Mouse (Mus musculus): ENCODE results near the gene Unc13c. TPM values are rescaled to one million over a fixed set of nuclear protein-coding genes. Genes with fewer than 3 reads are reported as not detected.

Gene Unc13c
- total and polyA plus RNA-seq, 2 experiments = not detected

GRCm38 (mm10) chr9:73565558-73565957 is 403.2 kb downstream of the Unc13c start:
- Histone ChIP-seq H3K9ac (ENCODE audit: low read depth, low read length) (no peak overlapping the region), H3K27ac (replicated peaks; ENCODE audit: insufficient read depth, low read depth, low read length) (no peak overlapping the region), H3K4me3 (ENCODE audit: insufficient read depth, low read depth, low read length) (no peak overlapping the region), H3K27me3 (ENCODE audit: control insufficient read depth, insufficient read depth, low read length) (no peaks in the 10 kb centered on the region), H3K36me3 (ENCODE audit: control insufficient read depth, insufficient read depth, low read length) (no peaks in the 10 kb centered on the region), H3K4me1 (ENCODE audit: control insufficient read depth, insufficient read depth, low read length) (no peaks in the 10 kb centered on the region), H3K79me2 (ENCODE audit: control insufficient read depth, insufficient read depth, low read length) (no peaks in the 10 kb centered on the region)
- WGBS = 59% methylated on average over 4 of the region's 4 CpGs
- DNase-seq (ENCODE audit: extremely low read depth, low read depth, low spot score) = no peak
- no peak for TF ChIP-seq POLR2A (IDR thresholded peaks at IDR 0.05; ENCODE audit: extremely low read depth, insufficient read depth, low read length)
- no peak for TF ChIP-seq CTCF (IDR thresholded peaks at IDR 0.05; ENCODE audit: low read depth, low read length)

- Histone ChIP-seq H3K27me3 (ENCODE audit: control insufficient read depth, insufficient read depth, low read length) (no peaks in the 10 kb centered on the region), H3K4me3 (ENCODE audit: insufficient read depth, low read depth, low read length) (no peak overlapping the region), H3K27ac (replicated peaks; ENCODE audit: insufficient read depth, low read depth, low read length) (no peak overlapping the region), H3K9ac (ENCODE audit: low read depth, low read length) (no peak overlapping the region), H3K4me1 (ENCODE audit: control insufficient read depth, insufficient read depth, low read length) (no peaks in the 10 kb centered on the region), H3K36me3 (ENCODE audit: control insufficient read depth, insufficient read depth, low read length) (no peaks in the 10 kb centered on the region), H3K79me2 (ENCODE audit: control insufficient read depth, insufficient read depth, low read length) (no peaks in the 10 kb centered on the region)
- 58% methylated on average over 5 of the region's 5 CpGs for WGBS
- TF ChIP-seq POLR2A (IDR thresholded peaks at IDR 0.05; ENCODE audit: extremely low read depth, insufficient read depth, low read length) (no peak), CTCF (IDR thresholded peaks at IDR 0.05; ENCODE audit: low read depth, low read length) (no peak)
- DNase-seq (ENCODE audit: extremely low read depth, low read depth, low spot score) = peak; percentile 18
These were observed 408.7 kb downstream of the Unc13c start for GRCm38 (mm10) chr9:73560037-73560436.

GRCm38 (mm10) chr9:73557805-73558204 is 411.0 kb downstream of the Unc13c start:
- WGBS = 58% methylated on average over 2 of the region's 2 CpGs
- peak; percentile 37 for DNase-seq (ENCODE audit: extremely low read depth, low read depth, low spot score)
- Histone ChIP-seq H3K79me2 (ENCODE audit: control insufficient read depth, insufficient read depth, low read length) (no peaks in the 10 kb centered on the region), H3K9ac (ENCODE audit: low read depth, low read length) (no peak overlapping the region), H3K27ac (replicated peaks; ENCODE audit: insufficient read depth, low read depth, low read length) (no peak overlapping the region), H3K36me3 (ENCODE audit: control insufficient read depth, insufficient read depth, low read length) (no peaks in the 10 kb centered on the region), H3K4me1 (ENCODE audit: control insufficient read depth, insufficient read depth, low read length) (no peaks in the 10 kb centered on the region), H3K4me3 (ENCODE audit: insufficient read depth, low read depth, low read length) (no peak overlapping the region), H3K27me3 (ENCODE audit: control insufficient read depth, insufficient read depth, low read length) (no peaks in the 10 kb centered on the region)
- TF ChIP-seq POLR2A (IDR thresholded peaks at IDR 0.05; ENCODE audit: extremely low read depth, insufficient read depth, low read length) (no peak), CTCF (IDR thresholded peaks at IDR 0.05; ENCODE audit: low read depth, low read length) (peak; percentile 77)

GRCm38 (mm10) chr9:73555354-73555753 is 413.4 kb downstream of the Unc13c start:
- Histone ChIP-seq H3K9ac (ENCODE audit: low read depth, low read length) (no peak overlapping the region), H3K27me3 (ENCODE audit: control insufficient read depth, insufficient read depth, low read length) (no peaks in the 10 kb centered on the region), H3K4me1 (ENCODE audit: control insufficient read depth, insufficient read depth, low read length) (no peaks in the 10 kb centered on the region), H3K4me3 (ENCODE audit: insufficient read depth, low read depth, low read length) (no peak overlapping the region), H3K79me2 (ENCODE audit: control insufficient read depth, insufficient read depth, low read length) (no peaks in the 10 kb centered on the region), H3K27ac (replicated peaks; ENCODE audit: insufficient read depth, low read depth, low read length) (no peak overlapping the region), H3K36me3 (ENCODE audit: control insufficient read depth, insufficient read depth, low read length) (no peaks in the 10 kb centered on the region)
- DNase-seq (ENCODE audit: extremely low read depth, low read depth, low spot score) = no peak
- no peak for TF ChIP-seq POLR2A (IDR thresholded peaks at IDR 0.05; ENCODE audit: extremely low read depth, insufficient read depth, low read length)
- TF ChIP-seq CTCF (IDR thresholded peaks at IDR 0.05; ENCODE audit: low read depth, low read length) = no peak
- WGBS = 80% methylated on average over 6 of the region's 6 CpGs

GRCm38 (mm10) chr9:73472568-73472967 is 496.2 kb downstream of the Unc13c start:
- no peaks in the 10 kb centered on the region for H3K4me1 ChIP-seq (ENCODE audit: control insufficient read depth, insufficient read depth, low read length)
- H3K27ac ChIP-seq (replicated peaks; ENCODE audit: insufficient read depth, low read depth, low read length) = no peak overlapping the region
- no peaks in the 10 kb centered on the region for H3K36me3 ChIP-seq (ENCODE audit: control insufficient read depth, insufficient read depth, low read length)
- DNase-seq (ENCODE audit: extremely low read depth, low read depth, low spot score) = no peak
- no peaks in the 10 kb centered on the region for H3K79me2 ChIP-seq (ENCODE audit: control insufficient read depth, insufficient read depth, low read length)
- no peak for TF ChIP-seq CTCF (IDR thresholded peaks at IDR 0.05; ENCODE audit: low read depth, low read length)
- no peak for TF ChIP-seq POLR2A (IDR thresholded peaks at IDR 0.05; ENCODE audit: extremely low read depth, insufficient read depth, low read length)
- WGBS = 53% methylated on average over 3 of the region's 3 CpGs
- no peak overlapping the region for H3K9ac ChIP-seq (ENCODE audit: low read depth, low read length)
- H3K4me3 ChIP-seq (ENCODE audit: insufficient read depth, low read depth, low read length) = no peak overlapping the region
- H3K27me3 ChIP-seq (ENCODE audit: control insufficient read depth, insufficient read depth, low read length) = no peaks in the 10 kb centered on the region

- no peak overlapping the region for H3K9ac ChIP-seq (ENCODE audit: low read depth, low read length)
These were observed 506.7 kb downstream of the Unc13c start for GRCm38 (mm10) chr9:73462027-73462426.

More at GRCm38 (mm10) chr9:73462027-73462426, 506.7 kb downstream of the Unc13c start:
- Histone ChIP-seq H3K27me3 (ENCODE audit: control insufficient read depth, insufficient read depth, low read length) (0 out of 2 replicates have a peak, but pooled peaks cover under 1% of the 10 kb centered on the region), H3K4me1 (ENCODE audit: control insufficient read depth, insufficient read depth, low read length) (no peaks in the 10 kb centered on the region), H3K36me3 (ENCODE audit: control insufficient read depth, insufficient read depth, low read length) (no peaks in the 10 kb centered on the region), H3K27ac (replicated peaks; ENCODE audit: insufficient read depth, low read depth, low read length) (no peak overlapping the region), H3K79me2 (ENCODE audit: control insufficient read depth, insufficient read depth, low read length) (no peaks in the 10 kb centered on the region), H3K4me3 (ENCODE audit: insufficient read depth, low read depth, low read length) (no peak overlapping the region)
- TF ChIP-seq POLR2A (IDR thresholded peaks at IDR 0.05; ENCODE audit: extremely low read depth, insufficient read depth, low read length) = no peak
- no peak for TF ChIP-seq CTCF (IDR thresholded peaks at IDR 0.05; ENCODE audit: low read depth, low read length)
- 72% methylated on average over 2 of the region's 2 CpGs for WGBS
- no peak for DNase-seq (ENCODE audit: extremely low read depth, low read depth, low spot score)
